Mouse (Mus musculus) ES-Bruce4 (cell line): ENCODE measurements around the gene Mypn.
A peak's percentile ranks its signal among the peaks of the same experiment; 100 is the strongest.

Experiments
- CTCF ChIP-seq: IDR thresholded peaks from one replicate; pipeline ENCODE4 v1.8.1; 2011; ENCODE audit warnings: low read depth, low read length
- EP300 ChIP-seq: IDR thresholded peaks from 2 replicates; pipeline ENCODE4 v1.6.1; 2011; ENCODE audit warnings: low read depth, low read length; ENCODE audit not compliant: insufficient read depth
- POLR2A ChIP-seq: IDR thresholded peaks from one replicate; pipeline ENCODE4 v1.8.1; 2011; ENCODE audit warnings: low read length; ENCODE audit not compliant: insufficient read depth

DNA sequence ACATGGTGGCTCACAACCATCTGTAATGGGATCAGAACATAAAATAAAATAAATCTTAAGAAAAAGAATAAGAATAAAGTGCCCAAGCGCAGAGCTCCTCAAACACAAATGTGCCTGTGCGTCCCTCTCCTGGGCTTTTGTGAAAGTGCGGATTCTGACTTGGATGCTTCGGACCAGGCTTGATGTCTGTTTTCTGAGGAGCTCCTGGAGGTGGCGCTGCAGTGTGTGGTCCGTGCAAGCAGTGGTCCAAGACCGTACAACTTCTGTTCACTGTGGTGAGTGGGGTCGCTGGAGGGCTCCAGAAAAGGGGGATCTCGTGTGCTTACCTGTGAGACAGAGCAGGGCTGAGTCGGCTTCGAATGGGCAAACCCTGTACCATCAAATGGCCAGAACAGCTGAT, 78.4 kb downstream of the Mypn start:
- TF ChIP-seq CTCF (peak; percentile 89), POLR2A (no peak), EP300 (no peak)
